Mouse (Mus musculus): ENCODE measurements around the gene Slit1.

Gene Slit1

GRCm38 (mm10) chr19:41743396-41743795, at the start of gene Slit1:
Gene Slit1, minus strand, starts transcription at chr19:41743665.
- ChIA-PET CTCF (interaction anchor here in 3 of 4 experiments (0.6 to 1.3 kb wide), 4 partner anchors 21 to 811 kb away, joined by 3 read pairs; no protein-coding TSS in a partner anchor), POLR2A (interaction anchor here in 3 of 4 experiments (0.5 to 1.8 kb wide), 4 partner anchors 12 to 85 kb away, joined by 3 to 7 read pairs (median 4); no protein-coding TSS in a partner anchor)

GRCm38 (mm10) chr19:41792934-41793486, 49.5 kb upstream of the Slit1 start:
- ChIA-PET POLR2A (interaction anchor here in 1 of 4 experiments (0.5 to 2.9 kb wide), 2 partner anchors 8 to 299 kb away, joined by 5 to 15 read pairs; partner anchors contain the start of gene Arhgap19), CTCF (interaction anchor here in 2 of 4 experiments (0.6 to 1.7 kb wide), 3 partner anchors 8 to 164 kb away, joined by 3 to 5 read pairs (median 4); partner anchors contain the start of gene Arhgap19 (in 1 of the 2))

GRCm38 (mm10) chr19:41791384-41791783, 47.9 kb upstream of the Slit1 start:
- ChIA-PET POLR2A (interaction anchor here in 1 of 4 experiments (2.9 kb wide), 1 partner anchor 10 kb away, joined by 15 read pairs; the partner anchor contains the start of gene Arhgap19), CTCF (interaction anchor here (0.6 to 2.1 kb wide), 12 partner anchors 10 to 494 kb away, joined by 3 to 11 read pairs (median 4); partner anchors contain the start of gene Arhgap19 (in 1 of the 4))

GRCm38 (mm10) chr19:41789110-41789961, 45.9 kb upstream of the Slit1 start:
- POLR2A ChIA-PET: interaction anchor here in 2 of 4 experiments (0.7 kb wide), 3 partner anchors 60 to 468 kb away, joined by 3 to 4 read pairs (median 4); no protein-coding TSS in a partner anchor
- CTCF ChIA-PET: interaction anchor here in 3 of 4 experiments (0.6 to 2.1 kb wide), 5 partner anchors 9 to 1919 kb away, joined by 3 to 6 read pairs (median 4); no protein-coding TSS in a partner anchor

GRCm38 (mm10) chr19:41786896-41787295, 43.4 kb upstream of the Slit1 start:
- POLR2A ChIA-PET: interaction anchor here in 1 of 4 experiments (0.9 kb wide), 1 partner anchor 11 kb away, joined by 3 read pairs; no protein-coding TSS in a partner anchor

GRCm38 (mm10) chr19:41777514-41777913, 34.0 kb upstream of the Slit1 start:
- ChIA-PET CTCF (interaction anchor here in 1 of 4 experiments (1.1 kb wide), 1 partner anchor 26 kb away, joined by 3 read pairs; no protein-coding TSS in a partner anchor), POLR2A (interaction anchor here in 1 of 4 experiments (1.3 kb wide), 1 partner anchor 20 kb away, joined by 3 read pairs; no protein-coding TSS in a partner anchor)

More at GRCm38 (mm10) chr19:41786896-41787295, 43.4 kb upstream of the Slit1 start:
- CTCF ChIA-PET: no interaction called here

- POLR2A ChIA-PET: no interaction called here
- CTCF ChIA-PET: no interaction called here
Measured at GRCm38 (mm10) chr19:41768711-41769110, 25.2 kb upstream of the Slit1 start.

- ChIA-PET CTCF (interaction anchor here in 2 of 4 experiments (0.5 to 3.9 kb wide), 6 partner anchors 25 to 319 kb away, joined by 3 to 37 read pairs (median 5); no protein-coding TSS in a partner anchor), POLR2A (interaction anchor here in 3 of 4 experiments (1.0 to 1.3 kb wide), 3 partner anchors 37 to 124 kb away, joined by 3 to 5 read pairs (median 3); no protein-coding TSS in a partner anchor)
Measured at GRCm38 (mm10) chr19:41766628-41767027, 23.2 kb upstream of the Slit1 start.

- CTCF ChIA-PET: interaction anchor here (0.5 to 5.7 kb wide), 56 partner anchors 9 to 643 kb away, joined by 3 to 70 read pairs (median 3); partner anchors contain the start of gene Slit1 (in 1 of the 4)
- POLR2A ChIA-PET: interaction anchor here in 3 of 4 experiments (0.6 to 1.0 kb wide), 6 partner anchors 53 to 217 kb away, joined by 3 to 10 read pairs (median 3); partner anchors contain the start of gene Mms19 (in 1 of the 3)
Measured at GRCm38 (mm10) chr19:41763870-41764660, 20.6 kb upstream of the Slit1 start.

GRCm38 (mm10) chr19:41761529-41761928, 18.1 kb upstream of the Slit1 start:
- ChIA-PET CTCF (interaction anchor here (0.5 to 5.7 kb wide), 61 partner anchors 8 to 680 kb away, joined by 3 to 70 read pairs (median 4); partner anchors contain the start of genes Arhgap19 (in 1 of the 4), Exosc1 (in 1 of the 4) and Zdhhc16 (in 1 of the 4)), POLR2A (interaction anchor here (0.6 to 2.0 kb wide), 14 partner anchors 11 to 331 kb away, joined by 3 to 19 read pairs (median 3); partner anchors contain the start of gene Arhgap19 (in 1 of the 4))

GRCm38 (mm10) chr19:41759765-41760164, 16.3 kb upstream of the Slit1 start:
- POLR2A ChIA-PET: interaction anchor here in 2 of 4 experiments (0.7 to 1.4 kb wide), 2 partner anchors 16 to 316 kb away, joined by 3 read pairs; partner anchors contain the start of gene Slit1 (in 1 of the 2)
- CTCF ChIA-PET: interaction anchor here in 3 of 4 experiments (0.5 to 5.7 kb wide), 6 partner anchors 102 to 442 kb away, joined by 3 to 70 read pairs (median 23); no protein-coding TSS in a partner anchor

GRCm38 (mm10) chr19:41759270-41759669, 15.8 kb upstream of the Slit1 start:
- CTCF ChIA-PET: interaction anchor here in 2 of 4 experiments (0.6 to 5.7 kb wide), 4 partner anchors 102 to 712 kb away, joined by 3 to 70 read pairs (median 5); no protein-coding TSS in a partner anchor
- POLR2A ChIA-PET: interaction anchor here in 3 of 4 experiments (0.6 to 1.4 kb wide), 3 partner anchors 16 to 315 kb away, joined by 3 read pairs; partner anchors contain the start of gene Slit1 (in 1 of the 3)

GRCm38 (mm10) chr19:41754760-41755159, 11.3 kb upstream of the Slit1 start:
- CTCF ChIA-PET: interaction anchor here in 3 of 4 experiments (0.5 to 1.5 kb wide), 5 partner anchors 28 to 279 kb away, joined by 3 to 9 read pairs (median 4); no protein-coding TSS in a partner anchor
- POLR2A ChIA-PET: interaction anchor here in 1 of 4 experiments (0.9 kb wide), 1 partner anchor 12 kb away, joined by 4 read pairs; no protein-coding TSS in a partner anchor

GRCm38 (mm10) chr19:41751906-41752305, 8.4 kb upstream of the Slit1 start:
- POLR2A ChIA-PET: interaction anchor here in 1 of 4 experiments (0.7 to 1.5 kb wide), 2 partner anchors 9 to 427 kb away, joined by 3 read pairs; no protein-coding TSS in a partner anchor
- CTCF ChIA-PET: interaction anchor here in 3 of 4 experiments (0.7 to 1.5 kb wide), 8 partner anchors 9 to 406 kb away, joined by 3 to 5 read pairs (median 4); no protein-coding TSS in a partner anchor

- CTCF ChIA-PET: no interaction called here
- POLR2A ChIA-PET: no interaction called here
Measured at GRCm38 (mm10) chr19:41747436-41747835, 4.0 kb upstream of the Slit1 start.

GRCm38 (mm10) chr19:41745941-41746557, 2.6 kb upstream of the Slit1 start:
- CTCF ChIA-PET: interaction anchor here in 3 of 4 experiments (0.5 to 1.2 kb wide), 7 partner anchors 15 to 909 kb away, joined by 3 to 6 read pairs (median 3); no protein-coding TSS in a partner anchor

More at GRCm38 (mm10) chr19:41745941-41746557, 2.6 kb upstream of the Slit1 start:
- POLR2A ChIA-PET: interaction anchor here in 3 of 4 experiments (0.6 to 1.0 kb wide), 4 partner anchors 8 to 117 kb away, joined by 3 read pairs; no protein-coding TSS in a partner anchor

All from embryonic stem cell, embryonic (primary cell).